Mouse (Mus musculus) forebrain, postnatal 0 days (tissue): ENCODE measurements around the gene Arid1b. TPM values are rescaled to one million over a fixed set of nuclear protein-coding genes. Genes with fewer than 3 reads are reported as not detected.

Experiments used
- ATAC-seq: fragments of 200-750 bp; cut with Nextera tagmentation; 2 replicates; pipeline ENCODE4 v1.8.0; 2017; ENCODE audit warnings: mild to moderate bottlenecking, moderate library complexity
- DNase-seq: peaks from one replicate; pipeline ENCODE4 v3.0.0-alpha.2; 2015
- H3K27ac ChIP-seq: fragments of 300-500 bp; sonication (generic); 2 replicates; pipeline ENCODE4 v1.5.1; 2014; ENCODE audit warnings: low read depth, mild to moderate bottlenecking, antibody characterized with exemption, low read length, moderate library complexity, mixed read lengths
- H3K27me3 ChIP-seq: fragments of 300-500 bp; sonication (generic); 2 replicates; pipeline ENCODE4 v1.6.1; 2014; ENCODE audit warnings: mild to moderate bottlenecking, low read length, mixed read lengths; ENCODE audit not compliant: insufficient read depth
- H3K36me3 ChIP-seq: fragments of 300-500 bp; sonication (generic); 2 replicates; pipeline ENCODE4 v1.6.1; 2014; ENCODE audit warnings: mild to moderate bottlenecking, moderate library complexity; ENCODE audit not compliant: insufficient read depth
- H3K4me1 ChIP-seq: fragments of 300-500 bp; sonication (generic); 2 replicates; pipeline ENCODE4 v1.6.1; 2014; ENCODE audit warnings: antibody characterized with exemption; ENCODE audit not compliant: insufficient read depth
- H3K4me2 ChIP-seq: fragments of 300-500 bp; sonication (generic); 2 replicates; pipeline ENCODE4 v1.6.1; 2014; ENCODE audit warnings: low read depth, mild to moderate bottlenecking, moderate library complexity
- H3K4me3 ChIP-seq: fragments of 300-500 bp; sonication (generic); 2 replicates; pipeline ENCODE4 v1.5.1; 2014; ENCODE audit warnings: low read depth, low read length, mixed read lengths
- H3K9ac ChIP-seq: fragments of 300-500 bp; sonication (generic); 2 replicates; pipeline ENCODE4 v1.6.1; 2014; ENCODE audit warnings: mild to moderate bottlenecking
- H3K9me3 ChIP-seq: fragments of 300-500 bp; sonication (generic); 2 replicates; pipeline ENCODE4 v1.6.1; 2016; ENCODE audit warnings: low read length
- CTCF ChIP-seq: sonication (generic); IDR thresholded peaks from 2 replicates; pipeline ENCODE4 v1.5.1; 2016; ENCODE audit warnings: antibody characterized with exemption, control low read depth, low read depth
- WGBS: fragments of 180-500 bp; shearing (Covaris S2); extraction: QIAGEN DNeasy Blood & Tissue Kit; methylation state at CpG from one replicate; pipeline ENCODE4 v1.1.7; 2014; 5-methylcytosine and 5-hydroxymethylcytosine counted together
- polyA plus RNA-seq: library from polyadenylated mRNA; unstranded; fragments of >200 nt; fragmentation: Nextera tagmentation; extraction: Ambion mirVana; gene quantifications from 2 replicates; pipeline ENCODE4 v1.2.1, GENCODE M21; 2015
- total RNA-seq: library from RNA; depleted of rRNA; stranded (reverse); fragments of >200 nt; gene quantifications from 2 replicates; pipeline ENCODE4 v1.2.3, GENCODE M21; 2014

Gene Arid1b
- total and polyA plus RNA-seq, 2 experiments from 2014 or later, result 10.5 to 51.6 TPM

- H3K27me3 ChIP-seq, result no peaks in the 10 kb centered on the region
- TF ChIP-seq CTCF, result no peak
- H3K4me1 ChIP-seq, result no peaks in the 10 kb centered on the region
- no peak overlapping the region for H3K9ac ChIP-seq
- DNase-seq (no peak), ATAC-seq (no peak)
- H3K27ac ChIP-seq, result no peak overlapping the region
- H3K36me3 ChIP-seq, result no peaks in the 10 kb centered on the region
- WGBS, result 64% methylated on average over 7 of the region's 7 CpGs
- H3K4me3 ChIP-seq, result no peak overlapping the region
- no peak overlapping the region for H3K4me2 ChIP-seq
- H3K9me3 ChIP-seq, result no peaks in the 10 kb centered on the region
These were observed 184.9 kb downstream of the Arid1b start for GRCm38 (mm10) chr17:5179004-5179403.

GRCm38 (mm10) chr17:5179412-5179811, 185.3 kb downstream of the Arid1b start:
- DNase-seq (no peak), ATAC-seq (no peak)
- Histone ChIP-seq H3K27me3 (no peaks in the 10 kb centered on the region), H3K4me1 (no peaks in the 10 kb centered on the region), H3K4me3 (no peak overlapping the region), H3K27ac (no peak overlapping the region), H3K36me3 (no peaks in the 10 kb centered on the region), H3K9me3 (no peaks in the 10 kb centered on the region), H3K4me2 (no peak overlapping the region), H3K9ac (no peak overlapping the region)
- 80% methylated on average over 5 of the region's 5 CpGs for whole genome bisulfite sequencing
- no peak for TF ChIP-seq CTCF

- 91% methylated on average over 4 of the region's 4 CpGs for WGBS
- Histone ChIP-seq H3K4me3 (no peak overlapping the region), H3K36me3 (no peaks in the 10 kb centered on the region), H3K4me2 (no peak overlapping the region), H3K4me1 (no peaks in the 10 kb centered on the region), H3K9me3 (no peaks in the 10 kb centered on the region), H3K27me3 (no peaks in the 10 kb centered on the region), H3K27ac (no peak overlapping the region), H3K9ac (no peak overlapping the region)
- no peak for DNase-seq
- no peak for TF ChIP-seq CTCF
- no peak for ATAC-seq
These were observed 185.9 kb downstream of the Arid1b start for GRCm38 (mm10) chr17:5179925-5180525.

GRCm38 (mm10) chr17:5180925-5181324, 186.8 kb downstream of the Arid1b start:
- H3K4me2 ChIP-seq, result no peak overlapping the region
- H3K4me1 ChIP-seq, result no peaks in the 10 kb centered on the region
- ATAC-seq (no peak), DNase-seq (no peak)
- no peaks in the 10 kb centered on the region for H3K27me3 ChIP-seq
- no peak overlapping the region for H3K9ac ChIP-seq
- no peak overlapping the region for H3K27ac ChIP-seq
- no peaks in the 10 kb centered on the region for H3K9me3 ChIP-seq
- no peak for TF ChIP-seq CTCF
- 92% methylated on average over 6 of the region's 6 CpGs for WGBS
- H3K36me3 ChIP-seq, result no peaks in the 10 kb centered on the region
- no peak overlapping the region for H3K4me3 ChIP-seq

GRCm38 (mm10) chr17:5182493-5182892, 188.4 kb downstream of the Arid1b start:
- Histone ChIP-seq H3K4me3 (no peak overlapping the region), H3K27ac (no peak overlapping the region), H3K9ac (no peak overlapping the region), H3K36me3 (no peaks in the 10 kb centered on the region), H3K27me3 (no peaks in the 10 kb centered on the region), H3K4me1 (no peaks in the 10 kb centered on the region), H3K4me2 (no peak overlapping the region), H3K9me3 (no peaks in the 10 kb centered on the region)
- 83% methylated on average over 4 of the region's 4 CpGs for WGBS
- TF ChIP-seq CTCF, result no peak
- ATAC-seq, result no peak
- DNase-seq, result no peak

- H3K9me3 ChIP-seq, result no peaks in the 10 kb centered on the region
- peaks cover 4% of the 10 kb centered on the region; the same call in 1 of the 2 replicates for H3K4me1 ChIP-seq
- H3K27ac ChIP-seq, result no peak overlapping the region
- no peak overlapping the region for H3K4me3 ChIP-seq
- 80% methylated on average over 4 of the region's 4 CpGs for WGBS
- no peak overlapping the region for H3K4me2 ChIP-seq
- ATAC-seq (no peak), DNase-seq (no peak)
- no peaks in the 10 kb centered on the region for H3K27me3 ChIP-seq
- no peaks in the 10 kb centered on the region for H3K36me3 ChIP-seq
- TF ChIP-seq CTCF, result no peak
- H3K9ac ChIP-seq, result no peak overlapping the region
These were observed 191.4 kb downstream of the Arid1b start for GRCm38 (mm10) chr17:5185501-5185900.

GRCm38 (mm10) chr17:5187546-5187945, 193.4 kb downstream of the Arid1b start:
- Histone ChIP-seq H3K27me3 (no peaks in the 10 kb centered on the region), H3K9me3 (no peaks in the 10 kb centered on the region), H3K4me3 (no peak overlapping the region), H3K36me3 (no peaks in the 10 kb centered on the region), H3K4me2 (no peak overlapping the region), H3K4me1 (peaks cover 4% of the 10 kb centered on the region; the same call in 1 of the 2 replicates), H3K27ac (no peak overlapping the region), H3K9ac (no peak overlapping the region)
- ATAC-seq (no peak), DNase-seq (no peak)
- peak; percentile 54 for TF ChIP-seq CTCF
- WGBS, result 52% methylated on average over 2 of the region's 2 CpGs
